Mouse (Mus musculus) testis, adult 2 months (tissue): ENCODE results near the gene Mettl7a2.
"Not testable (repeated sequence)": the region's sequence is repeated elsewhere in the genome, so short reads cannot be mapped to it uniquely, and the experiment has no call there.

Experiments used
- CTCF ChIP-seq: fragments of 200-500 bp; IDR thresholded peaks from 2 replicates; pipeline ENCODE4 v1.5.1; 2012; ENCODE audit warnings: low read depth, mild to moderate bottlenecking, inconsistent platforms, low read length, moderate library complexity; ENCODE audit not compliant: control insufficient read depth, insufficient read depth, insufficient replicate concordance
- POLR2A ChIP-seq: fragments of 200-500 bp; IDR thresholded peaks from 2 replicates; pipeline ENCODE4 v1.6.1; 2012; ENCODE audit warnings: low read depth, mild to moderate bottlenecking, inconsistent platforms, low read length, moderate library complexity; ENCODE audit not compliant: control insufficient read depth

GRCm38 (mm10) chr15:100318014-100318671 lies 34.9 kb upstream of the Mettl7a2 start:
- not testable (repeated sequence) for TF ChIP-seq POLR2A, CTCF
